Mouse (Mus musculus): ENCODE results near the gene Gm49486. TPM values are rescaled to one million over a fixed set of nuclear protein-coding genes. Genes with fewer than 3 reads are reported as not detected.

Gene Gm49486
- polyA plus RNA-seq, 1 experiment, result 0.05 TPM

DNA sequence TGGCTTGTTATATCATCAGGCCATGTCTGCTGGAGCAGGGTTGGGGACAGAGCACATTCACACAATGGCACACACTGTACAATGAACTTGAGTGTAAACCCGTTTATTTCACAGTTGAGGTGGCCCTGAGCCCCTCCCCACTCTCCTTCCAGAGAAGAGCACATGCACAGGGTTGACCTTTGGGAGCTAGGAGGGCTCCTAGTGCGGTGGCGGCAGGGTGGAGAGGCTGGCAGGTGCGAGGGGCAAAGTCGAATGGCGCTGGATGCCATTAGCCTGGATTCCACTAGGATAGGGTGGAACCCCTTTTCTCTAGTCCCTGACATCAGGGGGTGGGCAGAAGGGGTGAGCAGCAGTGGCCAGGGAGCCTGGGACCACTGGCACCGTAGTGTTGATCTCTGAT is 57.0 kb downstream of the Gm49486 start:
- H3K79me2 ChIP-seq (ENCODE audit: control insufficient read depth, insufficient read depth), result no peaks in the 10 kb centered on the region
- no peak for TF ChIP-seq CEBPB (IDR thresholded peaks at IDR 0.05; ENCODE audit: insufficient read depth, poor library complexity, severe bottlenecking)
- no peak for TF ChIP-seq TCF3 (IDR thresholded peaks at IDR 0.05; ENCODE audit: insufficient read length, low read depth)
- TF ChIP-seq TCF12 (IDR thresholded peaks at IDR 0.05; ENCODE audit: insufficient read depth, poor library complexity, severe bottlenecking), result no peak
- no peak for TF ChIP-seq MYOG (IDR thresholded peaks at IDR 0.05; ENCODE audit: control insufficient read depth in 1 of 3, insufficient read depth in 1 of 3, insufficient read length in 2 of 3, low read depth in 2 of 3)
- TF ChIP-seq POLR2AphosphoS2 (IDR thresholded peaks at IDR 0.05; ENCODE audit: insufficient read length, low read depth), result no peak
- TF ChIP-seq REST (IDR thresholded peaks at IDR 0.05; ENCODE audit: insufficient read depth, insufficient read length), result no peak
- no peak for TF ChIP-seq E2F4 (IDR thresholded peaks at IDR 0.05; ENCODE audit: insufficient read depth)
- no peak for TF ChIP-seq MYOD1 (IDR thresholded peaks at IDR 0.05; ENCODE audit: control insufficient read depth in 1 of 3, insufficient read length in 2 of 3, low read depth in 2 of 3)
- TF ChIP-seq POLR2A (IDR thresholded peaks at IDR 0.05; ENCODE audit: insufficient read length, low read depth), result no peak
- TF ChIP-seq USF1 (IDR thresholded peaks at IDR 0.05; ENCODE audit: low read depth), result no peak
- no peak for TF ChIP-seq MAX (IDR thresholded peaks at IDR 0.05; ENCODE audit: low read depth)
- no peak for TF ChIP-seq SRF (IDR thresholded peaks at IDR 0.05; ENCODE audit: control insufficient read depth, insufficient read length, low read depth)
- H3K36me3 ChIP-seq (ENCODE audit: control insufficient read depth, insufficient read depth), result peaks cover 8% of the 10 kb centered on the region
- peaks cover 4% of the 10 kb centered on the region for H3K27me3 ChIP-seq (ENCODE audit: control insufficient read depth, insufficient read depth, insufficient read length)
- no peak overlapping the region for H3ac ChIP-seq (ENCODE audit: control insufficient read depth, insufficient read length)
- no peak overlapping the region for H3K4me3 ChIP-seq
- H3K4me2 ChIP-seq (ENCODE audit: low read depth), result no peak overlapping the region

DNA sequence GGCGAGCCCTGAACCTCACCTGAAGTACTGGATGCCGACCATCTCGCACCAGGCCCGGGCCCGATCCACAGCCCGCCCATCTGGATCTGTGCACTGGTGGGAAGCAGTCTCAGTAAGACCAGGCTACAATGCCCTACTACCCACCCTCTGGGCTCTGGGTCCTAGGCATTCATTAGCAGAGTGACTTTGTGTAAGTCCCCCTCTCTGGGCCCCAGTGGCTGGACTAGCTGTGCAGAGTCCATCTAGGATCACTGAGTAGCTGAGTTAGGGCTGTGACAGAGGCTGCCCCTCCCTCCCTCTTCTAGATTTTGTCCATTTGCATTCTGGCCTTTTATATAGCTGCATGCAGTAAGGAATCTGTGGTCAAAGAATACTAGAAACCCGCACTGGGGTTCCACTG is 57.9 kb downstream of the Gm49486 start:
- Histone ChIP-seq H3ac (ENCODE audit: control insufficient read depth, insufficient read length) (no peak overlapping the region), H3K4me2 (ENCODE audit: low read depth) (no peak overlapping the region), H3K4me3 (no peak overlapping the region), H3K36me3 (ENCODE audit: control insufficient read depth, insufficient read depth) (peaks cover 8% of the 10 kb centered on the region), H3K27me3 (ENCODE audit: control insufficient read depth, insufficient read depth, insufficient read length) (peaks cover 4% of the 10 kb centered on the region), H3K79me2 (ENCODE audit: control insufficient read depth, insufficient read depth) (no peaks in the 10 kb centered on the region)
- TF ChIP-seq TCF3 (IDR thresholded peaks at IDR 0.05; ENCODE audit: insufficient read length, low read depth) (no peak), CEBPB (IDR thresholded peaks at IDR 0.05; ENCODE audit: insufficient read depth, poor library complexity, severe bottlenecking) (no peak), MYOD1 (IDR thresholded peaks at IDR 0.05; ENCODE audit: control insufficient read depth in 1 of 3, insufficient read length in 2 of 3, low read depth in 2 of 3) (no peak), POLR2A (IDR thresholded peaks at IDR 0.05; ENCODE audit: insufficient read length, low read depth) (no peak), E2F4 (IDR thresholded peaks at IDR 0.05; ENCODE audit: insufficient read depth) (no peak), MAX (IDR thresholded peaks at IDR 0.05; ENCODE audit: low read depth) (no peak), USF1 (IDR thresholded peaks at IDR 0.05; ENCODE audit: low read depth) (no peak), SRF (IDR thresholded peaks at IDR 0.05; ENCODE audit: control insufficient read depth, insufficient read length, low read depth) (no peak), MYOG (IDR thresholded peaks at IDR 0.05; ENCODE audit: control insufficient read depth in 1 of 3, insufficient read depth in 1 of 3, insufficient read length in 2 of 3, low read depth in 2 of 3) (no peak), TCF12 (IDR thresholded peaks at IDR 0.05; ENCODE audit: insufficient read depth, poor library complexity, severe bottlenecking) (no peak), REST (IDR thresholded peaks at IDR 0.05; ENCODE audit: insufficient read depth, insufficient read length) (no peak), POLR2AphosphoS2 (IDR thresholded peaks at IDR 0.05; ENCODE audit: insufficient read length, low read depth) (no peak)

DNA sequence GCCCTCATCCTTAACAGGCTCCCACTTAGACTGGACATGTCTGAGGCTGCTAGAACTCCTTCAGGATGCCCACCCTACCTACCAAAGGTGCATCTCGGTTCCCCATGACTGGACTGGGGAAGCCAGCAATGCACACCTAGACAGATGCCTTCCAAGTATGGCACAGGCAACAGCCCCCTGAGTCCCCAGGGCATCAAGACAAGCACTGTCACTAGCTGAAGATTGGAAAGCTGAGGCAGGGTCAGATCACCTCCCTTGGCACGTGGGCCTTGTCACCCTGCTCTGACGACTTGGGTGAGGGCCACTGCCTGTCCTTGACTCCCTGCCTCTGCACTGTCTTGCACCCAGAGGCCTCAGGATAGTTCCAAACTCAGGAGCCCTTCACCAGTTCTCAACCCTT is 59.2 kb downstream of the Gm49486 start:
- no peak overlapping the region for H3K4me3 ChIP-seq
- H3K4me2 ChIP-seq (ENCODE audit: low read depth), result no peak overlapping the region
- no peak overlapping the region for H3ac ChIP-seq (ENCODE audit: control insufficient read depth, insufficient read length)
- TF ChIP-seq MAX (IDR thresholded peaks at IDR 0.05; ENCODE audit: low read depth) (no peak), MYOG (IDR thresholded peaks at IDR 0.05; ENCODE audit: control insufficient read depth in 1 of 3, insufficient read depth in 1 of 3, insufficient read length in 2 of 3, low read depth in 2 of 3) (no peak), REST (IDR thresholded peaks at IDR 0.05; ENCODE audit: insufficient read depth, insufficient read length) (no peak), E2F4 (IDR thresholded peaks at IDR 0.05; ENCODE audit: insufficient read depth) (no peak)
- H3K27me3 ChIP-seq (ENCODE audit: control insufficient read depth, insufficient read depth, insufficient read length), result peaks cover under 1% of the 10 kb centered on the region
- H3K36me3 ChIP-seq (ENCODE audit: control insufficient read depth, insufficient read depth), result peaks cover 8% of the 10 kb centered on the region
- H3K79me2 ChIP-seq (ENCODE audit: control insufficient read depth, insufficient read depth), result no peaks in the 10 kb centered on the region

DNA sequence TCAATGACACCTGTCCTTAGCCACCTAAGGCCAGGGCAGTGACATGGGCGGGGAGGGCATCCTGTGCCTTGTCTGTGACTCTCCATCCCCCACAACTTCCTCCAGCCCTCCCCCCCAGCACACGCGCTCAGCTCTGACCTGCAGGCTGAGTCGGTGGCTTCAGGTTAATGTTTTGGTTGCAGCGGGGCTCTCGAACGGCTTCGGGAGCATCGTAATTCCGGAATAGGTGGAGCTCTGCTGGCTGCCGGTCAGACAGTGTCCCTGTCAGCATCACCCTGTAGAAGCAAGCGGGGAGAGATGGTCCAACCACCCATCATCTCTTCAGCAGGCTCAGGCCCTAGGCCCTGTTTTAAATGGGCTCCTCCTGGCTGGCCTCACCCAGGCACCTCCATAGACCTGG is 60.2 kb downstream of the Gm49486 start:
- Histone ChIP-seq H3K4me2 (ENCODE audit: low read depth) (no peak overlapping the region), H3K36me3 (ENCODE audit: control insufficient read depth, insufficient read depth) (peaks cover 8% of the 10 kb centered on the region), H3K79me2 (ENCODE audit: control insufficient read depth, insufficient read depth) (no peaks in the 10 kb centered on the region), H3K27me3 (ENCODE audit: control insufficient read depth, insufficient read depth, insufficient read length) (no peaks in the 10 kb centered on the region), H3ac (ENCODE audit: control insufficient read depth, insufficient read length) (no peak overlapping the region), H3K4me3 (no peak overlapping the region)
- TF ChIP-seq MYOG (IDR thresholded peaks at IDR 0.05; ENCODE audit: control insufficient read depth in 1 of 3, insufficient read depth in 1 of 3, insufficient read length in 2 of 3, low read depth in 2 of 3), result no peak
- no peak for TF ChIP-seq POLR2AphosphoS2 (IDR thresholded peaks at IDR 0.05; ENCODE audit: insufficient read length, low read depth)
- TF ChIP-seq SRF (IDR thresholded peaks at IDR 0.05; ENCODE audit: control insufficient read depth, insufficient read length, low read depth), result no peak
- TF ChIP-seq REST (IDR thresholded peaks at IDR 0.05; ENCODE audit: insufficient read depth, insufficient read length), result no peak

DNA sequence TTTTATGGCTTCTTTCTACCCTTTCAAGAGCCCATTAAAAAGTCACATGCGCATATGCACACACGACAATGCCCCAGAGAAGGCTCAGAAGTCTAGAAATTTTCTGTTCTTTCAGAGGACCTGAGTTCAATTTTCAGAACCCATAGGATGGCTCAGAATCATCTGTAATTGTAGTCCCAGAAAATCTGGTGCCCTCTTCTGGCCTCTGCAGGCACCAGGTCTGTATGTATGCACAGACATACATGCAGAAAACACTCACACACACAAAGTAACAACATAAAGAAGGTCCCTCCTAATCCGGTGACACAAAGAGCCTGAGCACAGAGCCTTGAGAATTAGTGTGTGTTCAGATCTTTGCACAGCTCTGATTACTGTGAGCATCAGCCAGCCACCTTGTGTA is 61.1 kb downstream of the Gm49486 start:
- Histone ChIP-seq H3K4me2 (ENCODE audit: low read depth) (no peak overlapping the region), H3ac (ENCODE audit: control insufficient read depth, insufficient read length) (no peak overlapping the region), H3K36me3 (ENCODE audit: control insufficient read depth, insufficient read depth) (peaks cover 8% of the 10 kb centered on the region), H3K27me3 (ENCODE audit: control insufficient read depth, insufficient read depth, insufficient read length) (no peaks in the 10 kb centered on the region), H3K4me3 (no peak overlapping the region), H3K79me2 (ENCODE audit: control insufficient read depth, insufficient read depth) (no peaks in the 10 kb centered on the region)
- TF ChIP-seq MYOD1 (IDR thresholded peaks at IDR 0.05; ENCODE audit: control insufficient read depth in 1 of 3, insufficient read length in 2 of 3, low read depth in 2 of 3) (no peak), TCF12 (IDR thresholded peaks at IDR 0.05; ENCODE audit: insufficient read depth, poor library complexity, severe bottlenecking) (no peak), CEBPB (IDR thresholded peaks at IDR 0.05; ENCODE audit: insufficient read depth, poor library complexity, severe bottlenecking) (no peak), MAX (IDR thresholded peaks at IDR 0.05; ENCODE audit: low read depth) (no peak), REST (IDR thresholded peaks at IDR 0.05; ENCODE audit: insufficient read depth, insufficient read length) (no peak), SRF (IDR thresholded peaks at IDR 0.05; ENCODE audit: control insufficient read depth, insufficient read length, low read depth) (no peak), E2F4 (IDR thresholded peaks at IDR 0.05; ENCODE audit: insufficient read depth) (no peak), USF1 (IDR thresholded peaks at IDR 0.05; ENCODE audit: low read depth) (no peak), MYOG (IDR thresholded peaks at IDR 0.05; ENCODE audit: control insufficient read depth in 1 of 3, insufficient read depth in 1 of 3, insufficient read length in 2 of 3, low read depth in 2 of 3) (no peak)
